Comparison of ENCODE assay signal across 8 mouse cellular contexts in the genomic region with DNA sequence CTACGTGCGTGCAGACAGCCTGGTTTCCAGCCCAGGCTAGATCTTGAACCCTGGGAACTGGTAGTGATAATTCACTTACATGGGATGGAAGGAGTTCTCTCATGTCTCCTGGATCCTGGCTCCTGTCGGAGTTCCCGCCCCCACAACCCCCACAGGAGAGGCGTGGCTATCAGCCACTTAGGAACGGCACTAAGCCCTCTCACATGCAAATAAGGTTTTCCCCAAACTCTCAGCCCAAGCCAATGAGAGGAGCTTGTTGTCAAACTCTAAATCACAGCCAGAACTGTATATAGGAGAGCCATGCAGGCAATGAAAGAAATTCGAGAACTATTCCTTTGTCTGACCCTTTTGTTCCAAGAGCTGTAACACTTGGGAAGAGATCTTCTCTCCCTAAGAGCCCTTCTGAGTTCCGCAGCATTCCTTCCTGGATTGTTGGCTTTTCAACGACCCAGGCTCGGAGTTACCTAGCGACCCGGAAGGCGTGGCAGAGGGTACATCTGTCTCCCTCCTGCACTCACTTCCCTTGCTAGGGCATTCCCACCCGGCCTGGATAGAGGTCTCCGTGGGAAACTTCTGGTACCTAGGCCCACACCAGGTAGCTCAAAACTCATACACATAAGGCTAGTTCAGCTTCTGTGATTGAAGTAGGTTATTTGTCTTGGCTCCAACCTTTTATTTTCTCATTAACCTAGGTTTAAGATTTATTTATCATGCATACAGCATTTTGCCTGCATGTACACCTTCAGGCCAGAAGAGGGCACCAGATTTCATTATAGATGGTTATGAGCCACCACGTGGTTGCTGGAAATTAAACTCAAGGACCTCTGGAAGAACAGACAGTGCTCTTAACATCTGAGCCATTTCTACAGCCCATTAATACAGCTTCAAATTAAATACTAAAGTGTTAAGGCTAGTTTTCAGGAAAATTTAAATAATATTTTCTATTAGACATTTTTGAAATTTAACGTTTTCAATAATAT. TPM values are rescaled to one million over a fixed set of nuclear protein-coding genes. Genes with fewer than 3 reads are reported as not detected.
DNase-seq lines count a peak whose midpoint lies in the region; ATAC-seq lines count a peak whose summit lies in the region.

No protein-coding gene starts in this region.

- 12% methylated on average over 17 of the region's 17 CpGs for WGBS in hindbrain, embryonic 15.5 days

- H3K4me2 ChIP-seq in hindbrain, embryonic 15.5 days = peak overlapping the region; percentile 51

- no peaks in the 10 kb centered on the region for H3K27me3 ChIP-seq in hindbrain, embryonic 15.5 days

- H3K9me3 ChIP-seq in hindbrain, embryonic 15.5 days = no peaks in the 10 kb centered on the region

- H3K4me3 ChIP-seq in hindbrain, embryonic 15.5 days = peak overlapping the region; percentile 21

- no peaks in the 10 kb centered on the region for H3K36me3 ChIP-seq in hindbrain, embryonic 15.5 days

- H3K9ac ChIP-seq in hindbrain, embryonic 15.5 days = no peak overlapping the region

- peaks cover 3% of the 10 kb centered on the region; the same call in 1 of the 2 replicates for H3K4me1 ChIP-seq in hindbrain, embryonic 15.5 days (replicated peaks)

- DNase-seq in cerebellum, postnatal 10 days = peak; percentile 20 to 38
- no peak for DNase-seq in cerebellum, postnatal 25 days
- DNase-seq in embryo, embryonic 10 days (ENCODE audit: low spot score) = peak; percentile 73
- peak; percentile 11 for DNase-seq in lung, postnatal 14 days
- DNase-seq in Muller cell, postnatal 12 days (ENCODE audit: inconsistent ontology term) = no peak
- no peak for DNase-seq in ovary, postnatal 14 days (ENCODE audit: low spot score)

- H3K27ac ChIP-seq in hindbrain, embryonic 15.5 days (replicated peaks) = no peak overlapping the region

- ATAC-seq in hindbrain, embryonic 15.5 days (ENCODE audit: low FRiP score, low read depth) = peak; percentile 59; the same call in 1 of the 2 replicates
- no peak for ATAC-seq in megakaryocyte-erythroid progenitor cell, adult 5-6 weeks (replicated peaks; ENCODE audit: low FRiP score, low TSS enrichment, poor library complexity, severe bottlenecking)

RNA-seq across cellular contexts. Expression of a gene that starts 46.3 kb away (rescaled TPM):
- polyA plus RNA-seq in hindbrain, embryonic 15.5 days (2015; fragmentation: Nextera tagmentation; extraction: Ambion mirVana) = 23.5 and 24.0 TPM in 2 replicates
- total RNA-seq in megakaryocyte-erythroid progenitor cell, adult 5-6 weeks (2014; fragmentation: Nextera tagmentation) = not detected in 2 replicates
- not detected in 2 replicates for total RNA-seq in megakaryocyte-erythroid progenitor cell, adult 5-6 weeks (2017)

Comparison
In these comparisons a context has a peak if more than half of its experiments do, and no peak if none do; other contexts are left out.
1. DNase-seq: peak in cerebellum, postnatal 10 days (2 of 2), embryo, embryonic 10 days (single experiment) and lung, postnatal 14 days (single experiment); none in cerebellum, postnatal 25 days (0 of 2), Muller cell, postnatal 12 days (single experiment) and ovary, postnatal 14 days (single experiment).